Mouse (Mus musculus) testis, adult 2 months (tissue): ENCODE results near the gene Sepsecs.

Source experiments
- CTCF ChIP-seq: fragments of 200-500 bp; IDR thresholded peaks from 2 replicates; pipeline ENCODE4 v1.5.1; 2012; ENCODE audit warnings: low read depth, mild to moderate bottlenecking, inconsistent platforms, low read length, moderate library complexity; ENCODE audit not compliant: control insufficient read depth, insufficient read depth, insufficient replicate concordance
- POLR2A ChIP-seq: fragments of 200-500 bp; IDR thresholded peaks from 2 replicates; pipeline ENCODE4 v1.6.1; 2012; ENCODE audit warnings: low read depth, mild to moderate bottlenecking, inconsistent platforms, low read length, moderate library complexity; ENCODE audit not compliant: control insufficient read depth

- no peak for TF ChIP-seq CTCF
- no peak for TF ChIP-seq POLR2A
These were observed 56.7 kb downstream of the Sepsecs start for GRCm38 (mm10) chr5:52612776-52613175.
